Mouse (Mus musculus): ENCODE results near the gene Zfp979. TPM values are rescaled to one million over a fixed set of nuclear protein-coding genes. Genes with fewer than 3 reads are reported as not detected.
"Not testable (repeated sequence)": the region's sequence is repeated elsewhere in the genome, so short reads cannot be mapped to it uniquely, and the experiment has no call there.

Zfp979 gene
- polyA plus RNA-seq, 1 experiment from 2014 or later = 4.0 TPM

- no peaks in the 10 kb centered on the region for H3K27me3 ChIP-seq
- no peaks in the 10 kb centered on the region for H3K4me1 ChIP-seq
- no peak overlapping the region for H3K4me2 ChIP-seq
- no peak overlapping the region for H3K4me3 ChIP-seq
- no peaks in the 10 kb centered on the region for H3K36me3 ChIP-seq
- H3K9ac ChIP-seq = no peak overlapping the region
- H3K27ac ChIP-seq = no peak overlapping the region
- 49% methylated on average over 1 of the region's 1 CpGs for WGBS
- H3K9me3 ChIP-seq = peaks cover 36% of the 10 kb centered on the region
- peak; percentile 46; the same call in 1 of the 2 replicates for ATAC-seq (ENCODE audit: borderline replicate concordance, extremely low read depth, low FRiP score, low TSS enrichment)
Measured at GRCm38 (mm10) chr4:147586511-147587473, 55.5 kb downstream of the Zfp979 start.

DNA sequence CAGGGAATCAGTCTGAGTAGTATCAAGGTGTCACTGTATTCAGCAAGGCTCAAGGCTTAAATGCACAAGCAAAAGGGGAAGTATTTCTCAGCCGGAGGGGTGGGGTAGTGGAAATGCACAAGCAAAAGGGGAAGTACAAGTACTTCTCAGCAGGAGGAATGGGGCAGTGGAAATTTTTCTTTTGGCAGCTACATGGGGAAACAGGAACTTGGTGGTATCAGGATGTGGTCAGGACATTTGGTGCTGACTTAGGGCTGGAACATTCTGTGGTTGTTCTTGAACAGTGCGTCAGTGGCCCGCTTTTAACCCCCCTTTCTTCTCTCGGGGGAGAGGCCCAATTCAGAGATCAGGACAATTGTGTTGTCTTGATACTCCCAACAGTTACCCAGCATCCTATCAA is 62.9 kb downstream of the Zfp979 start:
- 89% methylated on average over 4 of the region's 4 CpGs for WGBS
- H3K9ac ChIP-seq = not testable (repeated sequence)

GRCm38 (mm10) chr4:147571156-147571555 is 71.2 kb downstream of the Zfp979 start:
- not testable (repeated sequence) for H3K4me3 ChIP-seq; H3K4me1 ChIP-seq; H3K4me2 ChIP-seq; H3K27me3 ChIP-seq; H3K9ac ChIP-seq; ATAC-seq (ENCODE audit: borderline replicate concordance, extremely low read depth, low FRiP score, low TSS enrichment); H3K36me3 ChIP-seq; H3K27ac ChIP-seq
- H3K9me3 ChIP-seq = peaks cover 17% of the 10 kb centered on the region; the same call in 1 of the 2 replicates
- WGBS = 75% methylated on average over 8 of the region's 8 CpGs

More for the DNA sequence above, 62.9 kb downstream of the Zfp979 start:
- H3K27ac ChIP-seq; ATAC-seq (ENCODE audit: borderline replicate concordance, extremely low read depth, low FRiP score, low TSS enrichment); H3K4me2 ChIP-seq; H3K27me3 ChIP-seq; H3K4me3 ChIP-seq; H3K4me1 ChIP-seq; H3K36me3 ChIP-seq: not testable (repeated sequence)
- peaks cover 18% of the 10 kb centered on the region for H3K9me3 ChIP-seq

DNA sequence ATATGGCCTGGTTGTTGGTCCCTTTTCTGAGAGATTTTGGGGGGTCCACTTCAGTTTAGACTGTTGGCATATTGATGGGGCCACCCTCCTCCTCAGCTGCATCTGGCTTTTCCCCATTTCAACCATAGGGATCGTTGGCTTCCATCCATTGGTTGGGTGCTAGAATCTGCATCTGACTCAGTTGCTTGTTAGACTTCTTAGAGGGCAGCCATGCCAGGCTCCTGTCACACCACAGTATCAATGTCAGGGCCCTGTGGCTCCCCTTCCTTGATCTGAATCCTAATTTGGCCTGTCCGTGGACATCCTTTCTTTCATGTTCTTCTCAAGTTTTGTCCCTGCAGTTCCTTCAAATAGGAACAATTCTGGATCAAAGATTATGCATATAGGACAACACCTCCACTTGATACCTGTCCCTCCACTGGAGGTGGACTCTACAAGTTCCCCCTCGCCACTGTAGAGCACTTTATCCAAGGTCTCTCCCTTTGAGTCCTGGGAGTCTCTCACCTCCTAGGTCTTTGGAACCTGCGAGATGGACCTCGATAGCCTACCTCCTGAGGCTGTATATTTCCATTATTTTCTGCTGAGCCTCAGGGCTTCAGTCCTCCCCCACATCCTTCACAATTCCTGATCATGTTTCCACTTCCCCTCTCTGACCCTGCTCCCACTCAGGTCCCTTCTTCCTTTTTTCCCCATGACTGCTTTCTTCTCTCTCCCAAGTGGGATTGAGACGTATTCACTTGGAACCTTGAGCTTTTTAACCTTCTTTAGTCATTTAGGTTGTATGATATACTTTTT is 76.7 kb downstream of the Zfp979 start:
- no peak overlapping the region for H3K27ac ChIP-seq
- peaks cover 12% of the 10 kb centered on the region for H3K9me3 ChIP-seq
- no peak overlapping the region for H3K4me3 ChIP-seq
- H3K4me2 ChIP-seq = no peak overlapping the region
- no peaks in the 10 kb centered on the region for H3K4me1 ChIP-seq
- no peaks in the 10 kb centered on the region for H3K36me3 ChIP-seq
- no peaks in the 10 kb centered on the region for H3K27me3 ChIP-seq
- H3K9ac ChIP-seq = no peak overlapping the region
- ATAC-seq (ENCODE audit: borderline replicate concordance, extremely low read depth, low FRiP score, low TSS enrichment) = no peak
- WGBS = 70% methylated on average over 6 of the region's 6 CpGs

Other genes with a start within 250 kb of the Zfp979 start
- gene Zfp982, start 150.1 kb downstream of the Zfp979 start, polyA plus RNA-seq (2015; fragmentation: Nextera tagmentation; extraction: Ambion mirVana) = 4.4 and 4.9 TPM in 2 replicates
- gene Gm16503, start 102.3 kb downstream of the Zfp979 start, polyA plus RNA-seq (2015; fragmentation: Nextera tagmentation; extraction: Ambion mirVana) = 0.21 and 0.22 TPM in 2 replicates
- gene Zfp985, start 89.2 kb downstream of the Zfp979 start, polyA plus RNA-seq (2015; fragmentation: Nextera tagmentation; extraction: Ambion mirVana) = 0.22 and 0.29 TPM in 2 replicates
- gene Zfp534, start 60.0 kb upstream of the Zfp979 start, polyA plus RNA-seq (2015; fragmentation: Nextera tagmentation; extraction: Ambion mirVana) = not detected in 2 replicates
- gene Zfp984, start 167.3 kb upstream of the Zfp979 start, polyA plus RNA-seq (2015; fragmentation: Nextera tagmentation; extraction: Ambion mirVana) = 5.9 and 6.3 TPM in 2 replicates
- gene Zfp933, start 205.9 kb upstream of the Zfp979 start, polyA plus RNA-seq (2015; fragmentation: Nextera tagmentation; extraction: Ambion mirVana) = 4.6 and 5.0 TPM in 2 replicates
- gene Miip, start 226.3 kb upstream of the Zfp979 start, polyA plus RNA-seq (2015; fragmentation: Nextera tagmentation; extraction: Ambion mirVana) = 44.2 and 44.9 TPM in 2 replicates
- 8.4 and 10.7 TPM in 2 replicates for gene Fv1, start 226.5 kb upstream of the Zfp979 start, polyA plus RNA-seq (2015; fragmentation: Nextera tagmentation; extraction: Ambion mirVana)

All from lung, embryonic 15.5 days (tissue).